Mouse (Mus musculus): ENCODE results near the gene Prm3.

Gene Prm3

DNA sequence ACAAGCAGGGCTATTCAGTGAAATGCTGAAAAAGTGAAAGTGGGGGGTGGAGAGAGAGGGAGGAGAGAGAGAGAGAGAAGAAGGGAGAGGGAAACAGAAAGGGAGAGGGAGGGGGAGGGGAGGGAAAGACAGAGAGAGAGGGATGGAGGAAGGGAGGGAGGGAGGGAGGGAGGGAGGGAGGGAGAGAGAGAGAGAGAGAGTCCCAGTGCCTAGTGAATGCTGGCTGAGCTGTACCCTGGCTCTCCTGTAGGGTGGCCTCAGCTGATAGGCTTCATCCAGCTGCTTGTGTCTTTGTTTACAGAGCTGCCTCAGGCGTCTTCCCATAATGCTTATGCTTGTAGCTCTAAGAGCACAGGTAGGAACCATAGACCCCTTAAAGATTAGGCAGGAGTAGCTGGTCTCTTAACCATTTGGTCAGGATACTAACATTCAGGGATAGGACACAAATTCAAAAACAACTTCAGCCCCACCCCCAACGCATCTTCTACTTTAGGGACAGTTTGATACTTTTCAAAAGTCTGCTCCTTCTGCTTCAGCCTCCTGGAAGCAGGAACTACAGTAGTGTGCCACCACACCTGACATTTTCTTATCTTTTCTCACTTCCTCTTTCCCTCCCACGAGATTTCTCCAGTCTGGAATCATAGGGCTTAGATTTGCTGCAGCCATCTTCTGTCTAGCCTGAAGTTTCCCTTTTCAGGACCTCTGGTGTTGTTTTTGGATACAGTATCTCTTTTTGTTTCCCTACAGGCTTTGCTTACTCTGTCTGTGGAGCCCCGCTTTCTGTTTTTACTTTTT lies 20.0 kb downstream of the Prm3 start:
- no peak for DNase-seq (ENCODE audit: low spot score)

DNA sequence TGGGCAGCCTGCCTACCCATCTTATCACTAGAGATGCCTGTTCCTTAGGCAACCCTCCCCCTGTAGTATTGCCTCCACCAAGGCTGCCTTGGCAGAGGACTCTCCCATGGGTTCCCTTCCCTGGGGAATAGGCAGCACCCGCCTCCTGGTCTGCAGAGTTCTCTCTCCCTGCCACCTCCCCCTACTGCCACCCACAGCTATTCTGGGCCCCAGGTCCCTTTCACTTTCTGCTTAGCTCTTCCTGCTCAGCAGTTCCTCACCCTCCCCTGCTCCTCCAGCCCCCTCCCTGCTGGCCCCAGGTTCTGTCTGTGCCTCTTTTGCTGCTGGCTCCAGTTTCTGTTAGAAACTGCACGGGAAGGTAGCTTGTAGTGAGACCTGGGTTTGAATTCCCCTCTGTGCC lies 21.1 kb downstream of the Prm3 start:
- no peak for DNase-seq (ENCODE audit: low spot score)

DNA sequence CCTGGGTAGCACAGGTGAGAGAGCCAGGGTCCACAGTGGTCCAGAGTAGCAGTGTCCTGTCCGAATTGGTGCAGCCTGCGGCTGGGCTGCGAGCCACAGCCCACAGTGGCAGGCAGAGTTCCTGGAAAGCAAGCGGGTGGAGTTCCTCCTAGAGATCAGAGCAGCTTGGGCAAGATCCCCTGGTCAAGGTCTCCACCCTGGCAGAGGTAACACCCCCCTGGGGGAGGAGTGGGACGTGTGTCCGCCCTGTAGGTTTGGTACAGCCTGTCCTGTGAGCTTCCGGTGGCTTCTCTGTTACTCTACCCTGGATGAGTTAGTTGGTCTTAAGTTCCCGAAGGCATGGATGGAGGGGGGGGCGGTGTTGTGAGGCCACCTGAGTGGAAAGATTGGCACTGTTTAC lies 21.9 kb downstream of the Prm3 start:
- no peak for DNase-seq (ENCODE audit: low spot score)

DNA sequence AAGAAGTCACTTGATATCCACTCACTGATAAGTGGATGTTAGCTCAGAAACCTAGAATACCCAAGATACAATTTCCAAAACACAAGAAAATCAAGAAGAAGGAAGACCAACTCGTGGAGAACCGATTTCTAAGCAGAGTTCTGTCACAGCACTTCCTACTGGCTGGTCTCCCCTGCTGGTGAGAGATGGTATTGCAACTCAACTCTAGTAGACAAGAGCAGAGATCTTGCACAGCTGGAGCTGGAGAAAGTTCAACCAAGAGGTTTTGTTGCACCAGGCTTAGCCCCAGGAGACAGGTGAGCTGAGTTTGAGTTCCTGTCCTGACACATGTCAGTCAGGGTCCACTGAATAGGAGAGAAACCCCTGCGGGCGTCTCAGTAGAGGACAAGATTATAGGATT lies 23.6 kb downstream of the Prm3 start:
- DNase-seq (ENCODE audit: low spot score): peak; percentile 85

DNA sequence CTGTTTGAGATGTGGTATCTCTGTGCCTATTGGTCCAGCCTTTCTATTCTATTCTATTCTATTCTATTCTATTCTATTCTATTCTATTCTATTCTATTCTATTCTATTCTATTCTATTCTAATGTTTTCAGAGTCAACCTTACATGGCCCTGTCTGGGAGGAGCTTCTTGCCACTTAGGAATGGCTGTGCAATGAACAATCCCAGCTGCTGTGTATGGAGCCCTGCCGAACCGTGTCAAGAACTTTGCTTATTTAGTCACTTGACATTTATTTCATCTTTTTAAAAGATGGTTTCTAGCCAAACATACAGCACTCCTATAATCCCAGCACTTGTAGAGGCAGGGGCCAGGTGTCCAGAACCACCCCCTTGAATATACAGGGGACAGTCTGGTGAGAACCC lies 26.4 kb downstream of the Prm3 start:
- DNase-seq (ENCODE audit: low spot score): peak; percentile 49

DNA sequence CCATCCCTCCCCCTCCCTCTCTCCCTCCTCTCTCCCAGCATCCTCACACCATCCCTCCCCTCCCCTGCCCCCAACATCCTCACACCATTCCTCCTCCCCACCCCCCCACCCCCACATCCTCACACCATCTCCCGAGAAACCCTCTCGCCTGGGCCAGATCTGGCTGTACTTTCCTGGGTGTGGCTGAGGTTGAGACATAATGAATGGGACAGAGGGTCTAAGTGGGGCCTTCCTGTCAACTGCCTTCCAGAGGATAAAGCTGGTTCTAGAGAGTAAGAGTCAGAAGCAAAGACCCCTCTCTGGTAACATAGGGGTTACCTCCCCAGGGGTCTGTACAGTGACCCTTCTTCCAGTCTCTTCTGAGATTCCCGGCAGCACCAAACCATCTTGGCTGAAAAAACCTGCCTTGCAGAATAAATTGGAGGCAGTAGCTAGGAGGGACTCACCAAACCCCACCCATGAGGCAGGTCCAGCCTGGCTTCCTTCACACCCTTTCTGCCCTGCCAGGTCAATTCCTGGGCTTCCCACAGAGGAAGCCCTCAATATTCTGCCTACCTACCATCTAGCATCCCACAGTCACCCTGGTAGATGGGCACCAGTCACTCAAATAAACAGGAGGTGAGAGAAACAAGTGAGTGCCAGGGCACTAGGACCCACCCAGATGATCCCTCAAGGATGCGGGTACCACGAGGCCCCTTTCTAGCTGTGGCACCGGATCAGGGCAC lies 27.0 kb downstream of the Prm3 start:
- DNase-seq (ENCODE audit: low spot score): no peak

DNA sequence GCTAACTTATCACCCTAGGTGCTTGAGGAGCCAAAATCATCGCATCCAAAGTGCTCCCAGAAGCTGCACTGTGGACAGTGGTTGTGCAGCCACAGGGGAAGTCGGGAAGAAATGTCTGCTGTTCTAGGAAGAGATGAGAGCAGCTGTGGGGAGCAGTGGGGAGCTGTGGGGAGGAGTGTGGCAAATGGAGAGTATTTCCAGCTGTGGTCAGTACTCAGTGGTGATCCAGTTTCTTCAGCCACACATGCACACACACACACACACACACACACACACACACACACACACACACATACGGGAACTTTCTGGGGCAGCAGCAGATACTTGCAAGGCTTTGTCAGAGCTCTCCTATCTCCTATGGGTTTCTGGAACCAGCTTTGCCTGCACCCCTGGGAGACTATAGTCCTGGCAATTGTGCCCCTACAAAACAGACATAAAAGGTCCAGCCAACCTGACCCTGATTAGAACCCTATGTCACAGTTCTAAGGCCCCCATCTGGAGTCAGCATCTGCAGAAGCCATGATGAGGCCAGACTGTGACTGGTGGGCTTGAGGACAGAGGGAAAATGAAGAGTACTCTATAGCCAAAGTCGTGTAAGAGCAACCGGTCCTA lies 28.0 kb downstream of the Prm3 start:
- DNase-seq (ENCODE audit: low spot score): no peak

DNA sequence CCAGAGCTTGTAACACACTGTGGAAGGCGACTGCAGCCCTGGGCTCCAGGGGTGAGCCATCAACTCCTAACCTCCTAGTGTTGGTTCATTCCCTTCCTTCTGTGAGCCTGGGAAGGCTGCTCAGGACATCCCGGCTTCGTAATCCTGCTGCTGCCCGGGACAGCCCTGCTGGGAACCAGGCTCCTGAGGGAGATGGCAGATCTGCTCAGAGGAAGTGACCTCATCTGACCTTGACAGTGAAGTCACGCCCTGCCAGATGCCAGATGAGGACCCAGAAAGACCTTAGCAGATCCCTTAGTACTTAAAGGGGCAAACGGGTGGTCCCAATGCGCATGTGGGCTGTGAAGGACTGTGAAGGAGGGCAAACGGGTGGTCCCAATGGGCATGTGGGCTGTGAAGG lies 29.5 kb downstream of the Prm3 start:
- no peak for DNase-seq (ENCODE audit: low spot score)

DNA sequence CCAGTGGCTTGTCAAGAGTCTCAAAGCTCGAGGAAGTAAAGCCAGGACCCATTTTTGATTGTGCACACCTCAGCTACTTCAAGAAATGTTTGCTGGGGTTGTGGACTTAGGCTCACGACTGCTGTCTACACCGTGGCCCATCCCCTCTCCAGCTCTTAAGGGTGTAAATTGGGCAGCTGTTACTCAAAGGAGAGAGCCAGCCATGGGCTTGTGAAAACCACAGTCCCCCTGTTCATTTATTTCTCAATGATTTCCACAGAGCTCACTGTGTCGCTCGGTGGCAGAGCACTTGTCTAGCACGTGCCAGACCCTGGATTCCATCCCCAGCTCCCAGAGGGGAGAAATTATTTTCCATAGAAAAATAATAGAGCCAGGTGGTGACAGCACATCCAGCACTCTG lies 34.5 kb downstream of the Prm3 start:
- DNase-seq (ENCODE audit: low spot score): no peak

DNA sequence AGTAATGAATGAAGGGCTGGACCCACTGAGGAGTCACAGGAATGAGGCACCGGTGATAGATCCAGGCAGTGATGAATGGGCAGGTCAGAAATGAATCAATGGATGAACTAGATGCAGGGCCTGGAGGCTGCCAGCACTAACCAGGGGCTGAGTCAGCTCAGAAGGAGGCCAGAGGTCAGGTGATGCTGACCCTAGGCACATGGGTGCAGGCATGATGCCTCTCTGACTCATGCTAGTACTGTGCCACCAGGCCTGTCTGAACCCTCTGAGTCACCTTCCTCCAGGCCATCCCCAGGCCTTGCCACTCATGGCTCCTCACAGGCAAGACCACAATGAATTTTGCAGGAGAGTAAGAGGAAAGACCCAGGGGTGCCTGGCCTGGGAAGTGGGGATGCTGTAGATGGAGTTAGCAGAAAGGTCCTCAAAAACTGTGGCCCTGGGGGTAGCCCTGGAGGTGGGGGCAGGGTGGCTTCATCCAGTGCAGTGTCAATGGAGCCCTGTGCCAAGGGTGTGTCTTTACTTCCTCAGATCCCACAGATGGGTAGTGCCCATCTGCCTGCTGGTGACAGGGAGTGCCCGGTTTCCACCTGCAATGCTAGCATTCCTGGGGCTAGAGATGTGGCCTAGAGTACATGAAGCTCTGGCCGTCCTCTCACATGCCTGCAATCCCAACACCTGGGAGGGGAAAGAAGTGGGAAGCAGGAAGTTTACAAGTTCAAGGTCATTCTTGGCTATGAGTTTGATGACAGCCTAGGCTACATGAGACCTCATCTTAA lies 36.0 kb downstream of the Prm3 start:
- DNase-seq (ENCODE audit: low spot score): peak; percentile 49

DNA sequence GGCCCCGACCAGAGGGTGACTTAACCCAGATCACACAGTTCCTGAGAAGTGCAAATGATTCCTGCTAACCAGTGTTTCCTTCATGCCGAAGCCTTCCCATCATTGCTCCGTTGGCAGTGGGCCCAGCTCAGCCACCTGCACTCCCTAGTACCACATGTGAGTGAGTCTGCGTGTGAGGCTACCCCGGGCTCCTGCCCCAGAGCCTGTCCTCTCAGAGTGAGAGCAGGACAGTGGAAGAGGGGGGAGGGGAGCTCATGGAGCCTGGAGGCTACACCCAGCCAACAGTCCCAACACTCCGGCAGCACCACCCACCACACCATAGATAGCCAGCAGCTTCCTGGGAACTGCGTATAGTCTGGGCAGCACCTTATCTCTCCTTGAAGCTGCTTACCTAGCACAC lies 40.9 kb downstream of the Prm3 start:
- no peak for DNase-seq (ENCODE audit: low spot score)

DNA sequence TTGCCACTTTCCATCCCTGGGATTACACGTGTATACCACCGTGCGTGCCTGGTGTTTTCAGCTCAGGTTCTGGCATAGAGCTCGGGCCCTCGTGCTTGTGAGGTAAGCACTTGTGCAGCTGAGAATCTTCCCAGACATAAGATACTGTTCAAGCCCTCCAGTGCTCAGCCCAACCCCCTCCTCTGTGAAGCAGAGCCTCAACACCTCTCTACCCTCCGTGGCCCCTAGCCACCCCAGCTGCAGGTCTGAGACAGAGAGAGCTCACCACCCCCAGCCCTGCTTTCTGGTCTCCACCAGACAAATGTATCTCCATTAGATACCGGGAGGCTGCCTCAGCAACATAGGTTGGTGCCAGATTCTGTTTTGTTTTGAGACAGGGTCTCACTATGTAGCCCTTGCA lies 41.5 kb downstream of the Prm3 start:
- DNase-seq (ENCODE audit: low spot score): no peak

DNA sequence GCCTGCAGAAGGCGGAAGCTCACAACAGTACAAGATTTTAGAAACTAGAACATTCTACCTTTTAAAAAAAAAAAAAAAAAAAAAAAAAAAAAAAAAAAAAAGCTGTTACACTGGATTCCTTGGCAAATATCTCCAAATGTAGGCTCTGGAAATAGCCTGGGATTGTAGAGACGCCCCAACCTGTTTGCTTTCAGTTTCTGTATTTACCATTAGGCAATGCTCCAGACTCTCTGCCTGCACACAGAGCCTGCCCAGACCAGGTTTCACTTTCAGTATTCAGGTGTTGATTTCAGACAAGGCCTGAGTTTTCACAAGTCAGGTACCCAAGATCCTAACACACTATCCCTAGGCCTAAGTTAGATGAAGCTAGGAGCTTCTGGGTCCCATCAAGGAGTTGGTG lies 49.6 kb downstream of the Prm3 start:
- DNase-seq (ENCODE audit: low spot score): no peak
